Mouse (Mus musculus) left cerebral cortex, adult 8-10 months (tissue): Measurements from ENCODE around the gene Cmah. TPM values are rescaled to one million over a fixed set of nuclear protein-coding genes. Genes with fewer than 3 reads are reported as not detected.
"Not testable (repeated sequence)": the region's sequence is repeated elsewhere in the genome, so short reads cannot be mapped to it uniquely, and the experiment has no call there.

Experiments
- DNase-seq, 2 experiments: peaks; one replicate each; pipeline ENCODE4 v3.0.0; 2022; ENCODE audit warnings: low spot score in 2 of 2
- total RNA-seq, 4 experiments: library from RNA; stranded (reverse); gene quantifications; 2 replicates each; pipeline ENCODE4 v1.2.4; 2022

Cmah gene
- total RNA-seq, 4 experiments from 2014 or later = 0.70 to 1.3 (median 0.92) TPM

DNA sequence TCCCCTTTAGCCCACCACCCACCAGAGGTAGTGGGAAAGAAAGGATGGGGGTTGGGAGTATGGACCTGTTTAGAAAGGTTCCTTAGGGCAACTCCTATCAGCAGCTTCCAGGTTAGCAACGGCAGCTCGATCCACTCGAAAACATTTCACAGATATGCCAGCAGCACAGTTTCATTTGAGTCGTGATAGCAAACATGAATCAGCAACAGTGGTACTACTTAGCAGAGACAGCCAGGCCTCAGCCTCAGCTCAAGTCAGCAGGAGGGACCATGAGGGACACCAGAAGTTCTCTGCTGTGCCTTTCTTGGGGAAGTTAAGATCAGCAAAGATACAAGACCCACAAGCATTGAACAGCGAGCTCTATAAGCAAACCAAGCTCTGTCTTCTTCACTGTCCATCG lies 13.3 kb downstream of the Cmah start:
- no peak for DNase-seq

DNA sequence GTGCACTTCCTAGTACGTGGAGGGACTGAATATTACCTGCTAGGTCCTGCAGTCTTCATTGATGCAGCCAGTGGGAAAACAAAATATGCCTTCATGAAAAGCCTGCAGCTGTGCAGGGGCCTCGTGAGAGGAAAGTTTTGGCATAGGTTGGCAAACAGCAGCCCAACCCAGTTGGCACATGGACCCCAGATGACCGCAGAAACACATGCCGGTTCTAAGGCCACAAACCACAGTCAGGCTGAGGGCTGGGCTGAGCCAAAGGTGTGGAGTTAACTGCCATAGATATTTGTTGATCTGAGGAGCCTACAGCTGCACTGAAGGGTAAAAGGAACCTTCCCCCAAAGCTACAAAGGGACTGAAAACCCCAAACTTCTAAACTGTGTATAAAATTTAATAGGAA lies 14.9 kb downstream of the Cmah start:
- no peak for DNase-seq

DNA sequence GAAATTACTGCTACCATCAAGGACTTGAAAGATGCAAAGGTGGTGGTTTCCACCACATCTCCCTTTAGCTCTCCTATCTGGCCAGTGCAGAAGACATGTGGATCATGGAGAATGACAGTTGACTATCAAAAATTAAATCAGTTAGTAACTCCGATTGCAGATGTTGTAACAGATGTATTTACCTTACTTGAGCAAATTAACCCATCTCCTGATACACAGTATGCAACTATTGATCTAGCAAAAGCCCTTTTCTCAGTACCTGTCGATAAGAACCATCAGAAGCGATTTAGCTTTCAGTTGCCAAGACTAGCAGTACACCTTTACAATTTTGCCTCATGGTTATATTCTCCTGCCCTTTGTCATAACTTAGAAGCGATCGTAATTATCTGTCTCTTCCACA lies 25.8 kb downstream of the Cmah start:
- DNase-seq = no peak

DNA sequence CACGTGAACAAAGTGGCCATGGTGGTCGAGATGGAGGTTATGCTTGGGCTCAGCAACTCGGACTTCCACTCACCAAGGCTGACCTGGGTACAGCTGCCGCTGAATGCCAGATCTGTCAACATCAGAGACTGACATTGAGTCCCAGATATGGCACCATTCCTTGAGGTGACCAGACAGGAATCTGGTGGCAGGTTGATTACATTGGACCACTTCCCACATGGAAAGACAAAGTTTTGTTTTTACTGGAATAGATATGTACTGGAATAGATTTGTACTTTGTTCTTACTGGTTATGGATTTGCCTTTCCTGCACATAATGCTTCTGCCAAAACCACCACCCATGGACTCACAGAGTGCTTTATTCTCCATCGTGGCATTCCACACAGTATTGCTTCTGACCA lies 27.5 kb downstream of the Cmah start:
- no peak for DNase-seq

DNA sequence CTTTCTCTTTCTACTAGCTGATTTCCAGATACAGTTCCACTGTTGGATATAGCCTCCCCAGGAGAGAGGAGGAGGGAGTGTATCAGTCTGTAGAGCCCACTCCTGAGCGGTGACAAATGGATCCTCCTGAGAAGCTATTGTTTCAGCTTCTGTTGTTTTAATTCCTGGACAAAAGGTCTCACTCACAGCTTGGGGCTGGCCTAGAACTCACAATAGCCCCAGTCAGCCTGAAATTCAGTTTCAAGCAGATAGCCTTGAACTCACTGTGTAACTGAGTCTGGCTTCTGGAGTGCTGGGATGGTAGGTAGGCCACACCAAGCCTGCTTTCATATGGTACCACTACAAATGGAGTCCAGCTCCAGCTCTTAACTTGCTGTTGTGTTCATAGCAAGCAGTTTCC lies 32.0 kb downstream of the Cmah start:
- DNase-seq = no peak

DNA sequence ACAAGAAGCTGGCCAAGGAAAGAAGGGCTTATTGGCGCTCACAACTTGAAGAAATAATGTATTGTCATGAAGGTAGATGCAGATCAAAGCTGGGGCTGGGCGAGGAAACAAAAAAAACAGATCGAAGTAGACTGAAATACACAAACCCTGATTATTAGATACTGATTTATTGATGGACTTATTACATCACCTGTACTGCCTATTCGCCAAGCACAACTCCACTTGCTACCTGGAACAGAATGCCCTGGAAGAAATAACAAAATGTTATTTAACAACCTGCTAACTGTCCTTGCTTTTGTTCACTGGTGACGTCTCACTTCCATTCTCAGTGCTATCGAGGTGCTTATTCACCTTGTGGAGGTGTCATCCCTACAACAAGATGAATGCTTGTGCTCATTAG lies 38.0 kb downstream of the Cmah start:
- DNase-seq = no peak

DNA sequence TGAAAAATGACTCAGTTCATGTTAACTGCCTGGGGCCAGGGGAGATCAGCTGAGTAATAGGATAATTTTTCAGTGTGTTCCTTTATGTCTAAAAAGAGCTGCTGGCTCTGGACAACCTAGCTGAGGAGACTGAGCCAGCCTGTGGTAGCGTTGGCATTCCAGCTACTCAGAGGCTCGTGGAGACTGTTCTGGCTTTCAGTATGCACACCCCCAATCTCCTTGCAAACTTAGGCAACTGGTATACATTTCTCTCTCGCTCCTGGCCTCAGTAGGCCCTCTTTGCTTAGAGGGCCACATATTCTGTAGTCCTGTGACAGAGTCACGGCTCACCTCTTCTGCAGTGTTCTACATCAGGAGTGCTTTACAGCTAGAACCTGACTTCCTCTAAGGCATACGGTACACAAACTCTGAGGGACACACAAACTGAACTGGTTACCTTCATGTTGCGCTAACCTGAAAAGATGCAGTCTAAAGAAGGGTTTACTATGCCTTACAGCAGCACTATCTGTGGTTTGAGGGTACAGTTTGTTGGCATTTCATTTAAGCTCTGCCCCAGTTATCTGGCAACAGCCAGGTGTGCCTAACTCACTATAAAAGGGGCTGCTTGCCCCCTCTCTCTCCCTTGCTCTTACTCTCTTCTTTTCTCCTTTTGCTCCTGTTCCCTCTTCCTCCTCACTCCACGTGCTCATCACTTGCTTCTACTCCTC lies 45.8 kb downstream of the Cmah start:
- no peak for DNase-seq

DNA sequence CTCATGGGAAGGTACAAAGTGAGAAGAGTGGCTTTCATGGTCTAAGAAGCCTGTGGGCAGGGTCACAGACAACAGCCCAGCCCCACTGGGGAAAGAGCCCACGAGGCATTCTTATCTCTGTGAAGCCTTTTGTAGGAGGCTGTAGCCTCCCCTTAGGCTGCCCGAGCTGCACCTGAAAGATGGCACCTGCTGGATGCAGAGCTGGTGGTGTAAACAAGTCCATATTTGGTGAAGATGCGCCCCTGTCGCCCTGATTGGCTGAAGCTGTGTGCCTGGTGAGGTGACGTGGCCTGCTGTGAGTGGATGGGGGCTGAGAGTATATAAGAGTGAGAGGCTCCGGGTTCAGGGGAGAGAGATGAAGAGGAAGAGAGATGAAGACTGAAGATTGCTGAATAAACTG lies 47.4 kb downstream of the Cmah start:
- not testable (repeated sequence) for DNase-seq

DNA sequence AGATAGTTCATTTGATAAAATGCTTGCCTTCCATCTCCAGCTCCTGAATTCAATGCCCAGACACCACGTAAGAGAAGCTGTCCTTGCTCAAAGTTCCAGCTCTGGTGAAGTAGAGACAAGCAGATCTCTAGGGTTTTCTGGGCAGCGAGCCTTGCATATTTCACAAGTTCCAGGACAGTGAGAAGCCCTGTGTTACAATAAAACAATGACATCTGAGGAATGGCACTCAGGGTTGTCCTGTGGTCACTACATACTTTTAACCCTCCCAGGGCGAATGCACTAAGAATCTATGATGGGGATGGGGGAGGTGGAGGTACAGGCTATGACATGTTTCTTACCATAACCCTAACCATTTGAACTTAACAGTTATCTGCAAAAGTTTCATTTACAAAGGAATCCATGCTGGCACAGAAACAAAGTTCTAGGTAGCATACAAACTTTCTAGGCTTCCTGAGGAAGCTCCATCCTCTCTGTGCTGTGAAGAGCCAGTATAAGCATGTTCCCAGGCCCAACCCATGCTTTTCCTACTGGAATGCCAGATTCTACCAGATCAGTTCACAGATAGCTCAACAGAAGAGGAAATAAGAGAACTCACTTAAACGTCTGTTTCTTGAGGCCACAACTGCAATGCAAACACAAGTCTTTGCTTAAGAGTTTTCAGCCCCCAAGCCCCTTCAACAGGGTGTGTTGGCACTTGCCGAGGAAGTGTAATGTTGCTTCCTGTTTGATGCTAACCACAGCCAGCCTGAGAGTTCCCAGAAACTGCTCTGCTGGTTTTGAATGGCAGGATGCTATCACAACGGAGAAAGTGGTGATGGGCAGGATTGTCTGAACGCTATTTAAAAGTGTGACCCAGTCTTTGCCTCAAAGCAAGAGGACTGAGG lies 48.4 kb downstream of the Cmah start:
- no peak for DNase-seq

DNA sequence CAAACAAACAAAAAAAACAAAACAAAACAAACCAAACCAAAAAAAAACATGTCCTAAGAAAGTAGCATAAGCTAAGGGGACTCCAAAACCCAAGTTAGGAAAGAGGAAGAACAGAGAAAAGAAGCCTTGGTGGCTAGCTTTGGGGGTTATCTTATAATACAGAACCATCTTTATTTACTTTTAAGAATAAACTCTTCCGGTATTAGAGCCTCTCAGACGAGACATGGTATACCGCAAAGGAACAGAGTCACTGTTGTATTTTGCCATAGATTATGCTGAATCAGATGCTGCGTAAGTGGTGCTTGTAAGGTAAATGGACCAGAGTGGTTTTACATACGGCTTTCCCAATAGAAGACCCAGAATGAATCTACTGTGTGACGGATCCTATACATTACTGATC lies 53.5 kb downstream of the Cmah start:
- no peak for DNase-seq

DNA sequence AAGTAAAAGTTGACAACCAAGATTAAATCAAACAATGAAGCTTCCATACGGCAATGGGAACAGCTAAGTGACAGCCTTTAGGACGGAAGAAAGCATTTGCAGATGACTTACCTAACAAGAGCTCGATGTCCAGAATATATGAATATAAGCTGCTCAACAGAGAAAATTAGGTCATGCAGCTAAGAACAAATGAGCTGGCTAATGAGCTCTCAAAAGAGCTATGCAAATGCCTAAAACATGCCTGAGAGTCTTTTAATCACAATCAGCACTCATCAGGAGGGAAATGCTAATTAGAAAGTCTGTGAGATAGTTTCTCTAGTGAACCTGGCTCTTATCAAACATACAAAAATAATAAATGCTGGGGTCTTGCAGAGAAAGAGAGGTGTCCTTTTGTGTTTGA lies 56.7 kb downstream of the Cmah start:
- no peak for DNase-seq

DNA sequence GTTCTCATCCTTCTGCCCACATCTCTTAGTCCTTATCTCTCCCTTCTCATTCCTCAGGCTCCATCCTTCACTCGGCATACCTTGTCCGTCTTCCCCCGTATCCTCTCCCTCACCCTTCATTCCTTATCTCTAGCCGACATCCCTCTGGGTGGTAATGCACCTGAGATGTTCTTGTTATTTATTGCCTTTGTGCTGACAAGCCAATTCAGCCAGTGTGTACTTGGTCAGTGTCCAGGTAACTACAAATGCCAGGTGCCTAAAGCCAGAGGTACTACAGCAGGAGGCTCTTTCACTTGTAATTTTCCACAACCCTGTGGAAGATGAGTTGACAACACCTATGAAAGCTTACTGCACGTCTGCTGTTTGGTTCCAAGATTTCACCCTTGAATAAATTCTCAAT lies 64.7 kb downstream of the Cmah start:
- no peak for DNase-seq

DNA sequence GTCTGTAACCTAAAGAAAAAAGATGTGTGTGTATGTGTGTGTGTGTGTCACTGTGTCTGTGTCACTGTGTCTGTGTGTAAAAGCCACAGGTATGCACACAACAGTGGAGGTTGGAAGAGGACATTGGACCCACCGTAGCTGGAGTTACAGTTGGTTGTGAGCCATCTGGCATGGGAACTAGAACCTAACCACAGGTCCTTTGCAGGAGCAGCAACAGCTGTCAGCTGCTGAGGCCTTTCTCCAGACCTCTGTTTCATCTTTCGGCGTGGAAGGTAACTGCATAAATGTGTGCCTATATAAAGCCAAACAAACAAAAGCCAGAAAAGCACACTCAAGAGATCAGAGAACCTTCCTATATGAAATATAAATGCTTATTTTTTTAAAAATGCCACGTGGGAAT lies 65.5 kb downstream of the Cmah start:
- no peak for DNase-seq

DNA sequence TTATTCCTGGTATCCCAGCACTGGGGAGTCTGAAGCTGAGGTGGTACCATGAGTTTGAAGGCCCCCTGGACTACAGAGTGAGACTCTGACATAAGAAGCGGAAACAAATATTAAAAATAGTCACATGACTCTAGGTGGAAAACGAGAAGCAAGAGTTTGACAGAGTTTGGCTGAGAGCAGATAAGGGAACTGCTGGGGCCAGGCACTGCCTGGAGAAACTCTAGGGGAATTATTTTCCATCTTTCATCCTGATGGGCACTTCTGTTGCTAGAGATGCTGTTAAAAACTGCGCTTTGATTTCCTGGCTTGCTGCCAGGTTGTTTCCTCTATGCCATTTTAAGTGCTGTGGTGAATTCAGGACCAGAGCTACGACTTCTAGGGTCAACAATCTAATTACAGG lies 65.9 kb downstream of the Cmah start:
- DNase-seq = no peak

DNA sequence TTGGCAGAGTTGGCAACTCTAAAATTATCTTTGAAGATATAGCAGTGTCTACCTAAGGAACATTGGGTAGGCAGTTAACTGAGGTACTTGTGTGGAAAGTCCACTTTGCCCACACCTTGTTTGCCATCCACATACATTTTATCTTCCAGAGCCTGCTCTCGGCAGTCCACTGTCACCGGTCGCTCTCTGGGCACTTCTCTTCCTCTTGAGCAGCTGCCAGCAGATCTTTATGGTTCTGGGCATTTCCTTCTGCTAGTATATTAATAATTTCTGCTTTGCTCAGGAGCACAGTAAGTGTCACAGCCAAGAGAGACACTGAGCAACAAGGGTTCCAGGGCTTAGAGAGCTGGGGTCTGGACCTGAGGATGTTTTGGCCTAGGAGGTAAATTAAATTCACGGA lies 68.6 kb downstream of the Cmah start:
- DNase-seq = no peak

DNA sequence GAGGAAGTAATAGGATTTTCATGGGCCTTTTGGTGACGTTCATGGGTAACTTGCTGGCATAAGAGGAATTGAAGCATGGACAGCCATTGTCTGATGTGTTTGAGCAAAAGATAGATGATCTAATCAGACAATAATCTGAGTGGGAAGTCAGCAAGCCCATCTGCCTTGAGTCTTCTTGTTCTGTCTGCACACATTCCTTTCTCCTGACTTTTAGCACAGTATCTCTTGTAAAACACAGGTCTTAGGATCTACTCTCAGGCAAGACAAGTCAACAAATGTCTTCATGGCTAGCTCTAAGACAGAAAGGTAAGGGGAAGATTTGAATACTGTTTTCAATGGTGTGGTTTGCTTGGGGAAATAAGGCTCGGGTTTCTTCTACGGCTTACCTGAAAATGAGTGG lies 70.0 kb downstream of the Cmah start:
- DNase-seq = no peak

DNA sequence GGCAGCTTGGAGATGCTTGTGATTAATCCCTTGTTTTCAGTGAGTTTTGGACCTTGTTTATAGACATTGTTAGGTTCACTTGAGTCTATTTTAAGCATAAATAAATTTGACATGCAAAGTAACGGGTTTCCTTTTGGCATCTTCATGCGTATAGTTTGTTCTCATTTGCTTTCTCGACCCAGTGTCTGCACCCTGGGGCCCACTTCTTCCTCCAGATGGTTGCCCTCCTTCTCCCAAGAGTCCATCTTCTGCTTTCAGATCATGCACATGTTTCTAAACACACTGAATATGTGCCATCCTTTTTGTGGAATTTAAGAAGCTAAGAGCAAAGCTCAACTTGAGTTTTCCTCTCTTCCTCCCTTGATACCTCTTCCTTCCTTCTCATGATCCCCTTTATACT lies 71.3 kb downstream of the Cmah start:
- DNase-seq = no peak

DNA sequence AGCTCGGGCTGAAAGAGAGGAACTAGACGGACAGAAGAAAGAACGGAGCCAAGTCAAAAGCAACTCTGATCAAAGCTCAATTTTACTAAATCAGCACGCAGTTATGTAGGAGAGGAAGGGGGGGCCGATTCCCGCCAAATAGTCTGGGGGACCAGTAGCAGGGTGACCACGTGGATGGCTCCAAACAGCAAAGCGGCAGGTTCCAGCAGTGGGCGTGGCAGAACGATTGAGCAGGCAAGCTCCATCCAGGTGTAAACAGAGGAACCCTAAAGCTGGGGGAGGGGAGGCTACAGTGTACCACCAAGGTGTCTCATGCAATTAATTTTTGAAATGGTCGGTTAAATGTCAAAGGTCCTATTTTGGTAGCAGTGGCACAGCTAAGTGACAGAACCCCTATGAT lies 74.6 kb downstream of the Cmah start:
- DNase-seq = not testable (repeated sequence)

DNA sequence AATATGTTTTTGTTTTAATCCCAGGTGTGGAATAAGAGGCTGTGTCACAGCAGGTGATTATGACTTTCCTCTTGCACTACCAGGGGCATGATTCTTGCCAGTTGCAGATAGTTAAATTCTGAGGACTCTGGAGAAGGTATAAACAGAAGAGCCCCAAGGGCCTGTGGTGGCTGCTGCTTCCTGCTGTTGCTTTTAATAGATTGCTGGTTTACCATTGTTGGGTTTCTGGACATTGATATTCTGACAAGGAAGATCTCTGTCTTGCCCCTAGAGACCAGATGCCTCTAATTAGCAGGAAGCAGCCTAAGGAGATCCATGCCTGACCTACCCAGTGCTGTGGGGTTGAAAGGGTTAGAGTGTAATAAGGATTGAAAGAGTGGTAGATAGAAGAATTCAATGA lies 75.8 kb downstream of the Cmah start:
- DNase-seq = no peak

DNA sequence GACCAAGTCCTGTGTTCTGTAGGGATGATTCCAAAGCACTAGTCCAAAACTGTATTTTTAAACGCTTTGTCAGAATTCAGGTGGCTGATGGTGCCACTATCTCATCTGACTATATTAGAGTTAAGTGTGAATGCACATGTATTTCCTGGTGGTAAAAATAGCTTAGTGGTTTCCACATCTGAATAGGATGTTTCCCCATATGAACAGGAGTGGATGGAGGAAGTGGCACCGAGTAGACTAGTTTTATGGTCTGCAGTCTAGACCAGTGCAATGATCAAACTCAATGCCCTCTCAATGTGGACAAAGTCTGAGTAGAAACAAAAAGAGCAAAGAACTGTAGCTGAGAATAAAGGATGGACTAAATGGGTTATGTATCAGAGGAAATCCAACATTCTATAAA lies 79.6 kb downstream of the Cmah start:
- DNase-seq = no peak

DNA sequence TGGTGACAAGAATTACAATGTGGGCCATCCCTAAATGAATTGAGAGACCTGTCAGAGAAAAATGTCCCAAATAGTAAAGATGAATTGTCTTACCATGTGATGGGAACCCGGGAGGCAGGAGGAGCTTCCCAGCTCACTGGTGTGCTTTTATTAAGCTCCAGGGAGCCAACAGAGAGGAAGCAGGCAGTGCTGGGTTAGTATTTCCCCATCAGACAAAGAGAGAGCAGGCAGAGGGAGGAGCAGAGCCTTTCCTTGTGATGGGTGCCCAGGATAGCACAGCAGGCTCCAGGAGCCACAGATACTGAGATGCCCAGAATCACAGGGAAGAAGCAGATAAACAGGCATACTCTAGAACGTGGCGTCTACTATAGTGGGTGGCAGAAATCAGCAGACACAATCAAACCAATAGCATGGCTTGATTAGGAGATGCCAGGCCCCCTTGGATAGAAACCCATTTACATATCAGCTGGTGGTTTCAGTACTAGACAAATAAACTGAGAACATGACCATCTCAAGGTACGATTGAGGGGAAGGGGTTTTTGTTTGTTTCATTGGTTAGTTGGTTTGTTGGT lies 87.5 kb downstream of the Cmah start:
- no peak for DNase-seq

DNA sequence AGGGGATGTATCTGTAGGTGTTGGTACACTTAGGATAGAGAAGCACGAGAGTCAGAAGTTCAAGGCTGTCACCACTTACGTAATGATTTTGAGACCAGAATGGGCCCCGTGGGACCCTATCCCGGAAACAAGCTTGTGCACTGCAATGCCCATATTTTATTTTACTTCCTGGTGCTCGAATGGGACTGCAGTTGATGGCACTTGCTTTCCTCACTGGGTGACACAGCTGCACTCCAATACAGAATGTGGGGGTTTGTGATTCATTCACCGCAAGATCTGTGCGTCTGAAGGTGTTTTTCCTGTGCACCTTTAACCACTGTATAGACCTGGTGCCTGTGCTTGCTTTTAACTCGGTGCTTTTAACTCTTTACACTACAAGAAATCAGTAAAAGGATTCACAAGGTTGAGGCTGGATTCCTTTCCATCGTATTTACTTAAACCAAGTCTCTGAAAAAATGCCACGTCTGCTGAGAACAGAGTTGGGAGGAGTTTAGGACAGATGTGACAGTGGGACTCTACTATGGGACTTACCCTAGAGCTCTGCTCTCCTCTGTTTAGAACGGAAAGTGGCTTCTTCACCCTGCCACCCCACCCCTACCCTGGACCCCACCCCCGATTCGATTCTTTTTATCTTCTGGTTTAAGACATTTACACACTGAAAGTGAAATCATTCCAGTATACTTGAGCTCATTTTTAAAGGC lies 88.5 kb downstream of the Cmah start:
- no peak for DNase-seq
